Mouse (Mus musculus) effector memory CD4-positive, alpha-beta T cell, adult 5 months (primary cell): ENCODE measurements around the gene Serinc5. TPM values are rescaled to one million over a fixed set of nuclear protein-coding genes. Genes with fewer than 3 reads are reported as not detected.

Experiments
- polyA plus RNA-seq: library from polyadenylated mRNA; unstranded; fragments of 100-300 nt; shearing (Covaris generic); gene quantifications from one replicate; pipeline ENCODE4 v1.2.1, GENCODE M21; 2017

The Serinc5 gene
- 14.5 TPM for polyA plus RNA-seq

DNA sequence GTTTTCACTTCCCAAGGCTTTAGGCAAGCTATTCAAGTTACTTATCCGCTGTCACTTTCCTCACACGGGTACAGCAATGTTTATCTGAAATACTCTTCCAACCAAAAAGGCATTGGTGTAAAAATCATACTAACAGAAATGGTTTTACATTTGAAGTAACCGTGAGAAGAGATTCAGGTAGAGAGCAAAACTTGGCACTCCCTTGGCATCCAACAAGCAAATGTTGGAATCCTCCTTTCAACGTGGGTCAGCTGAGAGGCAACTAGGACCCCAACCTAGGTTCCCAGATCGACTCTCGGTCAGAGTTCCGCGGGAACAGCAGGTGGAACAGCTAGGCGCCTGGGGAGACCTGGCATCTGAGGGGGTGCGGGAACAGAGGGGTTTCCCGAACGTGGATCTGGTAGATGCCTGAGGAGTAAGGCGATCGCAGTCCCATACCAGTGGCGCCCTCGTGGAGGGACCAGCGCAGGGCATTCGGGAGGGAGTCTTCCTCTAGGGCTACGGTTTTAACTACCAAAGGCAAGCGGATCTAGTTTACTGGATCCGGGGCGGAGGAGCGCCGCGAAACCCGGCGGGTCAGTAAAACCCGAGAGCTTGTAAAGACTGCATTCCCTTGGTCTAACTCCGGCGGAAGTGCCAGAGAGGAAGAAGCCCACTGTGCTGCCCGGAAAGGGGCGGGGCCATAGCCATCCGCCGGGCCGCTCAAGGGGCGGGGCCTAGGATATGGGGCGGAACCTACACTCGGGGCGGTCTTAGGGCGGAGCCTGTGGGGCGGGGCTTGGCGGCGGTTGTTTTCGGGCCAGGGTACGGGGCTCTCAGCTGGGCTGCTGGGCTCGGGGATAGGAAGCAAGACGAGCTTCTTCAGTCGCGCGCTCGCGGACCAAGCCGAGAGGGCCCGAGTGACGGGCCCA, at the start of gene Serinc5:
Gene Serinc5 (plus strand): TSS at position 781 of the 911 bp plus-strand sequence.

DNA sequence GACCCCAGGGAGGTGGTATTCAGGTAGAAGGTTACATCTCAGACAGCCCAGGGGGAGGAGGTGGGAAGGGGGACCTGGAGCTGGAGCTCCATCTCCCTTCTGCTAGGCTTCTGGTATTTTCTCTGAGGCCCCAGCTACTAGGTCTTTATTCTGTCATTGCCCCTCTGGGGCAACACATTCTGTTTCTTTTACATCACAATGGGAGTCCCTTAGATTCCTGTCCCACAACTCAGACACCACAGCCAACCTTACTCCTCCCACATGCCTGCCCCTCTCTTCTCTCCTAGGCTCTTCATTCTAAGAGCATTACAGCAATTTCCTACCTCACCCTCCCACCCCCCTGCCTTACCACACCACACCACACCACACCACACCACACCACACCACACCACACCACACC, 34.8 kb upstream of the Serinc5 start, which contains the start of gene Spz1:
Gene Spz1 (minus strand): TSS at position 101 of the 400 bp plus-strand sequence.

Other genes with a start within 250 kb of the Serinc5 start
- gene Ankrd34b, start 185.2 kb upstream of the Serinc5 start, polyA plus RNA-seq, result not detected
- 5.5 TPM for gene Fam151b, start 127.1 kb upstream of the Serinc5 start, polyA plus RNA-seq
- 13.3 TPM for gene Zfyve16, start 80.2 kb upstream of the Serinc5 start, polyA plus RNA-seq
- gene Spz1, start 34.9 kb upstream of the Serinc5 start, polyA plus RNA-seq, result not detected
- not detected for gene Thbs4, start 183.7 kb downstream of the Serinc5 start, polyA plus RNA-seq
- 0.80 TPM for gene Mtx3, start 233.7 kb downstream of the Serinc5 start, polyA plus RNA-seq